Mouse (Mus musculus): ENCODE results near the gene Ckmt1.

The Ckmt1 gene

GRCm38 (mm10) chr2:121412843-121413386, 55.4 kb downstream of the Ckmt1 start:
- DNase-seq (ENCODE audit: low spot score in 2 of 2) = no peak
